Mouse (Mus musculus) small intestine, adult 2 months (tissue): ENCODE data around the gene Rnf167.
A peak's percentile ranks its signal among the peaks of the same experiment; 100 is the strongest.

Source experiments
- CTCF ChIP-seq: fragments of 200-500 bp; IDR thresholded peaks from 2 replicates; pipeline ENCODE4 v1.5.1; 2012; ENCODE audit warnings: low read depth, mild to moderate bottlenecking, control low read depth, inconsistent platforms, low read length, moderate library complexity, mixed read lengths; ENCODE audit not compliant: insufficient replicate concordance, insufficient read length; ENCODE audit errors: extremely low read depth
- POLR2A ChIP-seq: fragments of 200-500 bp; IDR thresholded peaks from 2 replicates; pipeline ENCODE4 v1.6.1; 2012; ENCODE audit warnings: low read depth, mild to moderate bottlenecking, control low read depth, inconsistent platforms, low read length, moderate library complexity

GRCm38 (mm10) chr11:70699722-70700556 lies 52.9 kb downstream of the Rnf167 start, which contains the start of the genes Inca1 and Kif1c:
- peak; percentile 71 for TF ChIP-seq POLR2A
- TF ChIP-seq CTCF, result no peak
